Mouse (Mus musculus): ENCODE measurements around the gene Cep68. TPM values are rescaled to one million over a fixed set of nuclear protein-coding genes. Genes with fewer than 3 reads are reported as not detected.

Cep68 gene
- polyA plus RNA-seq, 1 experiment from 2014 or later, result 34.1 TPM

DNA sequence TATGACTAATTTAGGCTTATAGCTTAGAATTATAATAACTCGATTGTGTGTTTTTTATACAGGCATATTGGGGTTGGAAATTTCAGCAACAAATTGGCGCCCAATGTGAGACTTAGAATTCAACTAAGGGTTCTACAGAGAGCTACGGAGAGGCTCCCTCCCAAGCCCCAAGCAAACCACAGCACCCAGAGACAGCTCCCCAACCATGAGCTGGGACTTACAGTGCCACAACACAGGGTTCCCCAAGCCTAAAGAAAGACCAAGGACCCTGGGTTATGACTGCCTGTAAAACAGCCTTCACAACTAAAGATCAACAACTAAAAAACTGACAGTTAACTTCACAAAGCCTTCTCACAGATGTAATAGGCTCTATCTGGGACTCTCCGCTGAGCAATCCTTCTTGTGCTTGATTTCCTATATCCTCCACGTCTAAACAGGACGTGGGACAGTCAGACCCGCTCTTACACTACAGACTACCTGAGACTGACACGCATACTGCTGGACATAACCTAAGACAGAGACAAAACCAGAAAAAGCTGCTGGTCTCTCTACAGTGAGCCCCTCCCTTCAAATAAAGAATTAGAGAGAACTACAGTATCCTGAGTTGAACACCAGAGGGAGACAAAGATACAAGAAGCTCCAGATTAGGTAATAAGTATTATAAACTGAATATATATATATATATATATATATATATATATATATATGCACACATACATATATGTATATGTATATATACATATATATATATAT, 13.6 kb upstream of the Cep68 start:
- ATAC-seq (replicated peaks; ENCODE audit: low FRiP score, low TSS enrichment, low read depth), result no peak
- H3K4me3 ChIP-seq (ENCODE audit: low read depth, low read length), result no peak overlapping the region
- no peak for DNase-seq (ENCODE audit: low spot score)
- H3K27ac ChIP-seq (ENCODE audit: low read depth), result no peak overlapping the region
- H3K4me2 ChIP-seq (ENCODE audit: low read length), result no peak overlapping the region
- no peaks in the 10 kb centered on the region for H3K27me3 ChIP-seq (replicated peaks; ENCODE audit: control insufficient read depth, insufficient read depth, low read length)
- 55% methylated on average over 8 of the region's 8 CpGs for WGBS
- no peaks in the 10 kb centered on the region for H3K36me3 ChIP-seq (ENCODE audit: control insufficient read depth, insufficient read depth, low read length)
- no peak overlapping the region for H3K9ac ChIP-seq (ENCODE audit: low read length)
- H3K4me1 ChIP-seq (replicated peaks; ENCODE audit: control insufficient read depth, insufficient read depth, low read length), result no peaks in the 10 kb centered on the region
- H3K9me3 ChIP-seq (ENCODE audit: control insufficient read depth, low read length), result no peaks in the 10 kb centered on the region

GRCm38 (mm10) chr11:20254791-20255190, 5.6 kb upstream of the Cep68 start:
- no peak overlapping the region for H3K4me3 ChIP-seq (ENCODE audit: low read depth, low read length)
- WGBS, result 88% methylated on average over 4 of the region's 4 CpGs
- H3K4me2 ChIP-seq (ENCODE audit: low read length), result no peak overlapping the region
- ATAC-seq (replicated peaks; ENCODE audit: low FRiP score, low TSS enrichment, low read depth) (no peak), DNase-seq (ENCODE audit: low spot score) (no peak)
- no peaks in the 10 kb centered on the region for H3K36me3 ChIP-seq (ENCODE audit: control insufficient read depth, insufficient read depth, low read length)
- no peak overlapping the region for H3K9ac ChIP-seq (ENCODE audit: low read length)
- H3K27ac ChIP-seq (ENCODE audit: low read depth), result no peak overlapping the region
- no peaks in the 10 kb centered on the region for H3K27me3 ChIP-seq (replicated peaks; ENCODE audit: control insufficient read depth, insufficient read depth, low read length)
- H3K4me1 ChIP-seq (replicated peaks; ENCODE audit: control insufficient read depth, insufficient read depth, low read length), result no peaks in the 10 kb centered on the region
- H3K9me3 ChIP-seq (ENCODE audit: control insufficient read depth, low read length), result no peaks in the 10 kb centered on the region

DNA sequence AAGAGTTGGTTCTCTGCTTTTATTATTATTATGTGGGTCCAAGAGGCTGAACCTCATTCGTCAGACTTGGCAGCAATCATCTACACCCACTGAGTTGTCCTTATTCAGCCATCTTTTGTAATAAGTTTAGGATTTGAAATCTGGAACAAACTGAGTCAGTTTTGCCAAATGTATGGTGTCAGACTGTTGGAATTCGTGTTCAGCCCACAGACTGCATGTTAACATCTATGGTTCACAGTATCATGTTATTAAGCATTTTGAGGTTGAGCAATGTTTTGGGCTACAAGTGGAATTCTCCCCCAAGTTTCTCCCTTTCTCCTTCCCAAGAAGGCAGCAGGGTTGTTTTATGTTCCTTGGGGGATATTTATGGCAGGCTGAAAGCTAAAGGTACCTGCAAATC, 3.9 kb upstream of the Cep68 start:
- 85% methylated on average over 2 of the region's 2 CpGs for WGBS
- no peak overlapping the region for H3K4me3 ChIP-seq (ENCODE audit: low read depth, low read length)
- H3K4me1 ChIP-seq (replicated peaks; ENCODE audit: control insufficient read depth, insufficient read depth, low read length), result peaks cover 3% of the 10 kb centered on the region
- no peaks in the 10 kb centered on the region for H3K27me3 ChIP-seq (replicated peaks; ENCODE audit: control insufficient read depth, insufficient read depth, low read length)
- H3K4me2 ChIP-seq (ENCODE audit: low read length), result no peak overlapping the region
- no peaks in the 10 kb centered on the region for H3K36me3 ChIP-seq (ENCODE audit: control insufficient read depth, insufficient read depth, low read length)
- H3K9me3 ChIP-seq (ENCODE audit: control insufficient read depth, low read length), result no peaks in the 10 kb centered on the region
- H3K27ac ChIP-seq (ENCODE audit: low read depth), result no peak overlapping the region
- DNase-seq (ENCODE audit: low spot score) (no peak), ATAC-seq (replicated peaks; ENCODE audit: low FRiP score, low TSS enrichment, low read depth) (no peak)
- no peak overlapping the region for H3K9ac ChIP-seq (ENCODE audit: low read length)

GRCm38 (mm10) chr11:20250476-20251178, 1.4 kb upstream of the Cep68 start:
- Histone ChIP-seq H3K4me2 (ENCODE audit: low read length) (no peak overlapping the region), H3K27me3 (replicated peaks; ENCODE audit: control insufficient read depth, insufficient read depth, low read length) (no peaks in the 10 kb centered on the region), H3K27ac (ENCODE audit: low read depth) (no peak overlapping the region), H3K4me1 (replicated peaks; ENCODE audit: control insufficient read depth, insufficient read depth, low read length) (peaks cover 22% of the 10 kb centered on the region), H3K36me3 (ENCODE audit: control insufficient read depth, insufficient read depth, low read length) (peaks cover 8% of the 10 kb centered on the region; the same call in 1 of the 2 replicates), H3K9me3 (ENCODE audit: control insufficient read depth, low read length) (no peaks in the 10 kb centered on the region), H3K4me3 (ENCODE audit: low read depth, low read length) (no peak overlapping the region), H3K9ac (ENCODE audit: low read length) (no peak overlapping the region)
- 79% methylated on average over 6 of the region's 6 CpGs for WGBS
- ATAC-seq (replicated peaks; ENCODE audit: low FRiP score, low TSS enrichment, low read depth), result no peak
- DNase-seq (ENCODE audit: low spot score), result no peak

GRCm38 (mm10) chr11:20248840-20249239, 389 bp downstream of the Cep68 start:
- 0% methylated on average over 30 of the region's 39 CpGs for WGBS
- ATAC-seq (replicated peaks; ENCODE audit: low FRiP score, low TSS enrichment, low read depth), result peak; percentile 80

DNA sequence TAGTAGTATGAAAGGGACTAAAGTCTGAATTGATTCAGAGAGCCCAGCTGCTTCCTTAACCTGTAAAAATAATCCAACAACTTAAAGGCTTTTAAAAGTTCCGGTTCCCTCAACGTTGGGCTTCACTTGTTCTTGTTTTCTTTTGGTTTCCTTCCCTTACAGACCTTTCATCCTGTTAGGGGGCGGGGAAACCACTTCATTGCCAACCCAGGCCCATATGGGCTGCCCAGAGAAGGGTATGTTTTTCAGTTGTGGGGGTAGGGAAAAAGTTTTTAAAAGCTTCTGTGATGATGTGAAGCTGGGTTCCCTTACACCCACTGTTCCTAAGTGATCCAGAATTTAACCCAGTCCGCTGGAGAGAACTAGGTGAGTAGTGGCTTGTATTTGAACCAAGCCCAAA, 952 bp downstream of the Cep68 start:
- ATAC-seq (replicated peaks; ENCODE audit: low FRiP score, low TSS enrichment, low read depth) (no peak), DNase-seq (ENCODE audit: low spot score) (no peak)
- H3K9ac ChIP-seq (ENCODE audit: low read length), result peak overlapping the region; percentile 93
- peak overlapping the region; percentile 92 for H3K4me3 ChIP-seq (ENCODE audit: low read depth, low read length)
- H3K4me1 ChIP-seq (replicated peaks; ENCODE audit: control insufficient read depth, insufficient read depth, low read length), result peaks cover 22% of the 10 kb centered on the region
- H3K27ac ChIP-seq (ENCODE audit: low read depth), result no peak overlapping the region
- H3K36me3 ChIP-seq (ENCODE audit: control insufficient read depth, insufficient read depth, low read length), result peaks cover 17% of the 10 kb centered on the region
- H3K27me3 ChIP-seq (replicated peaks; ENCODE audit: control insufficient read depth, insufficient read depth, low read length), result no peaks in the 10 kb centered on the region
- WGBS, result 21% methylated on average over 4 of the region's 4 CpGs
- no peaks in the 10 kb centered on the region for H3K9me3 ChIP-seq (ENCODE audit: control insufficient read depth, low read length)
- peak overlapping the region; percentile 92 for H3K4me2 ChIP-seq (ENCODE audit: low read length)

More at GRCm38 (mm10) chr11:20248840-20249239, 389 bp downstream of the Cep68 start:
- Histone ChIP-seq H3K9ac (ENCODE audit: low read length) (peak overlapping the region; percentile 93), H3K9me3 (ENCODE audit: control insufficient read depth, low read length) (no peaks in the 10 kb centered on the region), H3K36me3 (ENCODE audit: control insufficient read depth, insufficient read depth, low read length) (peaks cover 17% of the 10 kb centered on the region), H3K27me3 (replicated peaks; ENCODE audit: control insufficient read depth, insufficient read depth, low read length) (no peaks in the 10 kb centered on the region), H3K4me3 (ENCODE audit: low read depth, low read length) (peak overlapping the region; percentile 92), H3K4me2 (ENCODE audit: low read length) (peak overlapping the region; percentile 92), H3K4me1 (replicated peaks; ENCODE audit: control insufficient read depth, insufficient read depth, low read length) (peaks cover 22% of the 10 kb centered on the region), H3K27ac (ENCODE audit: low read depth) (peak overlapping the region; percentile 87)
- no peak for DNase-seq (ENCODE audit: low spot score)

- H3K4me1 ChIP-seq (replicated peaks; ENCODE audit: control insufficient read depth, insufficient read depth, low read length), result peaks cover 22% of the 10 kb centered on the region
- no peak overlapping the region for H3K27ac ChIP-seq (ENCODE audit: low read depth)
- H3K36me3 ChIP-seq (ENCODE audit: control insufficient read depth, insufficient read depth, low read length), result peaks cover 23% of the 10 kb centered on the region
- 87% methylated on average over 8 of the region's 8 CpGs for WGBS
- ATAC-seq (replicated peaks; ENCODE audit: low FRiP score, low TSS enrichment, low read depth) (no peak), DNase-seq (ENCODE audit: low spot score) (no peak)
- no peaks in the 10 kb centered on the region for H3K27me3 ChIP-seq (replicated peaks; ENCODE audit: control insufficient read depth, insufficient read depth, low read length)
- peak overlapping the region; percentile 92; the same call in 1 of the 2 replicates for H3K4me2 ChIP-seq (ENCODE audit: low read length)
- H3K4me3 ChIP-seq (ENCODE audit: low read depth, low read length), result no peak overlapping the region
- H3K9ac ChIP-seq (ENCODE audit: low read length), result no peak overlapping the region
- no peaks in the 10 kb centered on the region for H3K9me3 ChIP-seq (ENCODE audit: control insufficient read depth, low read length)
These were observed 1.9 kb downstream of the Cep68 start for GRCm38 (mm10) chr11:20247146-20247855.

DNA sequence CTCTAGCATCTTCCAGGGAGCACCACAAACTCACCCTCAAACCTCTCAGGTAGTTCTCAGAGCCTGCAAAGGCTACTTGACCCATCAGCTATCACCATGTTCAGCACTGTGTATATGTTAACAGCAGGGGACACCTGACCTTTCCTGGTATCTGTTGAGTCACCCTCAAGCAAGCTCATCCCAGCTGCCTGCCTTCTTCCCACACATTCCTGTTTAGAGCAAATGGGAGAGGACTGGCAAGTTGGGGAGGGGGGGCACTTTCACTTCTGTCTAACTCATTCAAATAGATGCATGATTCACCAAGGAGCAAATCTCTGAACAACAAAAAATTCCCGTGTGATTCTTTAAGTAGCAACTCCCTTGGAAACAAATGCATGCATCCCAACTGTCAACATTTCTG, 2.6 kb downstream of the Cep68 start:
- Histone ChIP-seq H3K27ac (ENCODE audit: low read depth) (no peak overlapping the region), H3K27me3 (replicated peaks; ENCODE audit: control insufficient read depth, insufficient read depth, low read length) (no peaks in the 10 kb centered on the region), H3K9me3 (ENCODE audit: control insufficient read depth, low read length) (no peaks in the 10 kb centered on the region), H3K4me1 (replicated peaks; ENCODE audit: control insufficient read depth, insufficient read depth, low read length) (peaks cover 22% of the 10 kb centered on the region), H3K9ac (ENCODE audit: low read length) (no peak overlapping the region), H3K4me2 (ENCODE audit: low read length) (no peak overlapping the region), H3K4me3 (ENCODE audit: low read depth, low read length) (no peak overlapping the region), H3K36me3 (ENCODE audit: control insufficient read depth, insufficient read depth, low read length) (peaks cover 30% of the 10 kb centered on the region)
- ATAC-seq (replicated peaks; ENCODE audit: low FRiP score, low TSS enrichment, low read depth) (no peak), DNase-seq (ENCODE audit: low spot score) (no peak)
- WGBS, result 79% methylated on average over 1 of the region's 1 CpGs
